Mouse (Mus musculus) midbrain, postnatal 0 days (tissue): ENCODE results near the gene Pbld1. TPM values are rescaled to one million over a fixed set of nuclear protein-coding genes. Genes with fewer than 3 reads are reported as not detected.

Experiments used
- ATAC-seq: fragments of 200-750 bp; cut with Nextera tagmentation; 2 replicates; pipeline ENCODE4 v1.8.0; 2017; ENCODE audit warnings: moderate number of reproducible peaks, mild to moderate bottlenecking, moderate TSS enrichment, moderate library complexity; ENCODE audit not compliant: low FRiP score
- DNase-seq: peaks from one replicate; pipeline ENCODE4 v3.0.0-alpha.2; 2015; ENCODE audit warnings: low spot score
- H3K27ac ChIP-seq: fragments of 300-500 bp; sonication (generic); 2 replicates; pipeline ENCODE4 v1.5.1; 2014; ENCODE audit warnings: low read depth, mild to moderate bottlenecking, low read length, mixed read lengths
- H3K27me3 ChIP-seq: fragments of 300-500 bp; sonication (generic); 2 replicates; pipeline ENCODE4 v1.6.1; 2014; ENCODE audit warnings: low read length, control low read depth, mixed read lengths; ENCODE audit not compliant: insufficient read depth
- H3K36me3 ChIP-seq: fragments of 300-500 bp; sonication (generic); 2 replicates; pipeline ENCODE4 v1.6.1; 2014; ENCODE audit warnings: low read length, control low read depth, mixed read lengths; ENCODE audit not compliant: insufficient read depth
- H3K4me1 ChIP-seq: fragments of 300-500 bp; sonication (generic); 2 replicates; pipeline ENCODE4 v1.6.1; 2014; ENCODE audit warnings: mild to moderate bottlenecking, control low read depth, antibody characterized with exemption, low read length, mixed read lengths; ENCODE audit not compliant: insufficient read depth
- H3K4me2 ChIP-seq: fragments of 300-500 bp; sonication (generic); 2 replicates; pipeline ENCODE4 v1.6.1; 2014; ENCODE audit warnings: low read depth, mild to moderate bottlenecking, low read length, mixed read lengths; ENCODE audit not compliant: poor library complexity, severe bottlenecking
- H3K4me3 ChIP-seq: fragments of 300-500 bp; sonication (generic); 2 replicates; pipeline ENCODE4 v1.5.1; 2014; ENCODE audit warnings: low read depth, mild to moderate bottlenecking, low read length, moderate library complexity
- H3K9ac ChIP-seq: fragments of 300-500 bp; sonication (generic); replicated peaks from 2 replicates; pipeline ENCODE4 v1.6.1; 2014; ENCODE audit warnings: mild to moderate bottlenecking, low read length, moderate library complexity, mixed read lengths; ENCODE audit not compliant: poor library complexity, severe bottlenecking
- H3K9me3 ChIP-seq: fragments of 300-500 bp; sonication (generic); 2 replicates; pipeline ENCODE4 v1.6.1; 2016; ENCODE audit warnings: low read length, control low read depth
- CTCF ChIP-seq: IDR thresholded peaks from 2 replicates; pipeline ENCODE4 v1.5.1; 2016; ENCODE audit warnings: antibody characterized with exemption, mild to moderate bottlenecking
- WGBS: fragments of 180-500 bp; shearing (Covaris S2); extraction: QIAGEN DNeasy Blood & Tissue Kit; methylation state at CpG from one replicate; pipeline ENCODE4 v1.1.7; 2014; 5-methylcytosine and 5-hydroxymethylcytosine counted together
- polyA plus RNA-seq: library from polyadenylated mRNA; unstranded; fragments of >200 nt; fragmentation: Nextera tagmentation; extraction: Ambion mirVana; gene quantifications from 2 replicates; pipeline ENCODE4 v1.2.1, GENCODE M21; 2015
- total RNA-seq: library from RNA; depleted of rRNA; stranded (reverse); fragments of >200 nt; gene quantifications from 2 replicates; pipeline ENCODE4 v1.2.3, GENCODE M21; 2014; rRNA removed

Gene Pbld1
- total and polyA plus RNA-seq, 2 experiments from 2014 or later = 0.59 TPM; not detected in 1

- TF ChIP-seq CTCF = no peak
These were observed 66.2 kb downstream of the Pbld1 start for GRCm38 (mm10) chr10:63126116-63126515.

GRCm38 (mm10) chr10:63127156-63127555 is 67.2 kb downstream of the Pbld1 start:
- Histone ChIP-seq H3K4me2 (no peak overlapping the region), H3K36me3 (no peaks in the 10 kb centered on the region), H3K4me3 (no peak overlapping the region), H3K9me3 (no peaks in the 10 kb centered on the region), H3K4me1 (no peaks in the 10 kb centered on the region), H3K27me3 (no peaks in the 10 kb centered on the region), H3K9ac (no peak overlapping the region), H3K27ac (no peak overlapping the region)
- WGBS = 95% methylated on average over 6 of the region's 6 CpGs
- ATAC-seq = no peak
- no peak for TF ChIP-seq CTCF
- no peak for DNase-seq

More at GRCm38 (mm10) chr10:63126116-63126515, 66.2 kb downstream of the Pbld1 start:
- 77% methylated on average over 4 of the region's 4 CpGs for WGBS
- H3K36me3 ChIP-seq = no peaks in the 10 kb centered on the region
- H3K27ac ChIP-seq = no peak overlapping the region
- DNase-seq (no peak), ATAC-seq (no peak)
- no peaks in the 10 kb centered on the region for H3K9me3 ChIP-seq
- H3K4me1 ChIP-seq = no peaks in the 10 kb centered on the region
- H3K9ac ChIP-seq = no peak overlapping the region
- H3K4me2 ChIP-seq = no peak overlapping the region
- no peaks in the 10 kb centered on the region for H3K27me3 ChIP-seq
- H3K4me3 ChIP-seq = no peak overlapping the region

Other genes starting within 250 kb of the Pbld1 start
- gene Tet1, start 151.2 kb upstream of the Pbld1 start, total RNA-seq = 29.0 and 40.5 TPM in 2 replicates
- gene Tet1, start 151.2 kb upstream of the Pbld1 start, polyA plus RNA-seq = 31.1 and 34.9 TPM in 2 replicates
- 19.0 and 23.0 TPM in 2 replicates for gene Slc25a16, start 139.5 kb upstream of the Pbld1 start, total RNA-seq
- 12.3 and 13.7 TPM in 2 replicates for gene Slc25a16, start 139.5 kb upstream of the Pbld1 start, polyA plus RNA-seq
- gene Dna2, start 113.1 kb upstream of the Pbld1 start, total RNA-seq = 2.0 and 3.5 TPM in 2 replicates
- gene Dna2, start 113.1 kb upstream of the Pbld1 start, polyA plus RNA-seq = 2.6 and 2.7 TPM in 2 replicates
- gene Rufy2, start 79.9 kb upstream of the Pbld1 start, total RNA-seq = 34.5 and 47.7 TPM in 2 replicates
- 60.9 and 65.5 TPM in 2 replicates for gene Rufy2, start 79.9 kb upstream of the Pbld1 start, polyA plus RNA-seq
- gene Hnrnph3, start 35.9 kb upstream of the Pbld1 start, total RNA-seq = 11.0 and 22.5 TPM in 2 replicates
- 70.3 and 78.7 TPM in 2 replicates for gene Hnrnph3, start 35.9 kb upstream of the Pbld1 start, polyA plus RNA-seq
- gene Pbld2, start 35.8 kb upstream of the Pbld1 start, total RNA-seq = 0.80 TPM in 1 of 2 replicates, not detected in the other
- gene Pbld2, start 35.8 kb upstream of the Pbld1 start, polyA plus RNA-seq = 0.55 and 1.2 TPM in 2 replicates
- 0.99 and 4.4 TPM in 2 replicates for gene Atoh7, start 39.5 kb downstream of the Pbld1 start, total RNA-seq
- gene Atoh7, start 39.5 kb downstream of the Pbld1 start, polyA plus RNA-seq = 4.8 and 6.0 TPM in 2 replicates
- gene Mypn, start 143.8 kb downstream of the Pbld1 start, total RNA-seq = 0.22 and 0.57 TPM in 2 replicates
- gene Mypn, start 143.8 kb downstream of the Pbld1 start, polyA plus RNA-seq = 0.74 and 0.88 TPM in 2 replicates
- 24.8 and 40.6 TPM in 2 replicates for gene Herc4, start 183.6 kb downstream of the Pbld1 start, total RNA-seq
- gene Herc4, start 183.6 kb downstream of the Pbld1 start, polyA plus RNA-seq = 15.4 and 20.4 TPM in 2 replicates